Mouse (Mus musculus) adrenal gland, postnatal 4 days (tissue): ENCODE results near the gene Zfp316. TPM values are rescaled to one million over a fixed set of nuclear protein-coding genes. Genes with fewer than 3 reads are reported as not detected.

Source experiments
- DNase-seq, 2 experiments: peaks; one replicate each; pipeline ENCODE4 v3.0.0; 2021 to 2022; ENCODE audit warnings: low spot score in 2 of 2, mixed read lengths in 2 of 2
- total RNA-seq, 2 experiments: library from RNA; stranded (reverse); gene quantifications; 2 replicates each; pipeline ENCODE4 v1.2.3; 2021

Zfp316 gene
- total RNA-seq, 2 experiments from 2014 or later = 12.3 to 14.1 TPM

- DNase-seq = no peak
Measured at GRCm38 (mm10) chr5:143287774-143288328, 18.0 kb upstream of the Zfp316 start.

- DNase-seq = no peak
Measured at GRCm38 (mm10) chr5:143284762-143285161, 14.9 kb upstream of the Zfp316 start.

- DNase-seq = no peak
Measured at GRCm38 (mm10) chr5:143279247-143279646, 9.4 kb upstream of the Zfp316 start.

GRCm38 (mm10) chr5:143275761-143276160 is 5.9 kb upstream of the Zfp316 start:
- DNase-seq = no peak

GRCm38 (mm10) chr5:143272540-143273330 is 2.9 kb upstream of the Zfp316 start:
- no peak for DNase-seq

GRCm38 (mm10) chr5:143272108-143272507 is 2.3 kb upstream of the Zfp316 start:
- no peak for DNase-seq

GRCm38 (mm10) chr5:143271642-143272041 is 1.8 kb upstream of the Zfp316 start:
- no peak for DNase-seq

- DNase-seq = no peak
Measured at GRCm38 (mm10) chr5:143270151-143270519, 313 bp upstream of the Zfp316 start.

- no peak for DNase-seq
Measured at GRCm38 (mm10) chr5:143268985-143269362, 848 bp downstream of the Zfp316 start.

- DNase-seq = no peak
Measured at GRCm38 (mm10) chr5:143266794-143267193, 3.0 kb downstream of the Zfp316 start.

- DNase-seq = no peak
Measured at GRCm38 (mm10) chr5:143265409-143265808, 4.4 kb downstream of the Zfp316 start.

- DNase-seq = no peak
Measured at GRCm38 (mm10) chr5:143264689-143265088, 5.1 kb downstream of the Zfp316 start.

- DNase-seq = no peak
Measured at GRCm38 (mm10) chr5:143261636-143262035, 8.2 kb downstream of the Zfp316 start.

GRCm38 (mm10) chr5:143255802-143256201 is 14.0 kb downstream of the Zfp316 start:
- no peak for DNase-seq

GRCm38 (mm10) chr5:143255131-143255519 is 14.7 kb downstream of the Zfp316 start:
- DNase-seq = no peak

GRCm38 (mm10) chr5:143254487-143255130 is 15.2 kb downstream of the Zfp316 start:
- no peak for DNase-seq

GRCm38 (mm10) chr5:143253881-143254486 is 15.8 kb downstream of the Zfp316 start:
- DNase-seq = no peak

- no peak for DNase-seq
Measured at GRCm38 (mm10) chr5:143253186-143253880, 16.5 kb downstream of the Zfp316 start.

- DNase-seq = no peak
Measured at GRCm38 (mm10) chr5:143252791-143253185, 17.0 kb downstream of the Zfp316 start.

- no peak for DNase-seq
Measured at GRCm38 (mm10) chr5:143252039-143252438, 17.8 kb downstream of the Zfp316 start.

- DNase-seq = no peak
Measured at GRCm38 (mm10) chr5:143244926-143245325, 24.9 kb downstream of the Zfp316 start.
